Mouse (Mus musculus) G1E (cell line): ENCODE measurements around the gene Dhrs1.

Experiments
- CTCF ChIP-seq: IDR thresholded peaks from 2 replicates; pipeline ENCODE4 v1.5.1; 2012; ENCODE audit warnings: low read depth, low read length, inconsistent platforms, mixed read lengths
- POLR2AphosphoS5 ChIP-seq: IDR thresholded peaks from 2 replicates; pipeline ENCODE4 v1.6.1; 2012; ENCODE audit warnings: low read depth, low read length, inconsistent platforms; ENCODE audit not compliant: insufficient replicate concordance
- TAL1 ChIP-seq: conservative IDR thresholded peaks from 2 replicates; pipeline ENCODE4 v1.6.1; 2012; ENCODE audit warnings: low read depth, low read length, inconsistent platforms, mixed read lengths

DNA sequence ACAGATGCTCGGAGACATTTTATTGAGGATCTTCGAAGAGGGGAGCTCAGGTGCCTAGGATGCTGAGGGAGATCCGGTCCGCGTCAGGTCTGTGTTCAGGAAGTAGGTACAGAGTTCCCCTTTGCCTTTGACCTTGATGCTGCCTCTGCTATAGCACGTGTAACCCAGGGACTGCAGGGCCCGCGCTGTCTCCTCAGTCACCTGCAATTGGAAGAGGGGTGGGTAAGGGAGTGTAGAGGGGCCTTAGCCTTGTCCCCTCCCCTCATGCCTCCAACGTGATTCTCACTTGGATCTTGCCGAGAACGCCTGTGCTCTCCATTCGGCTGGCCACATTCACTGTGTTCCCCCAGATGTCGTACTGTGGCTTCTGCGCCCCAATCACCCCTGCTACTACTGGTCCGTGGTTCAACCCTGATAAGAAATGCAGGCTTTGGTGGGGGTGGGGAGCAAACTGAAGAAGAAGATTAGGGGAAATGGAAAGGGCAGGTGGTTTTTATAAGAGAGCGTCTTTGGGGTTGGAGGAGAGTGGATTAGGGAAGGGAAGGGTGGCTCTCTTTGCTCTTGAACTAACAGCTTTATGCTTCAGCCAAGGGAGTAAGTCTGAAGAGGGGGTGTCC lies 23.7 kb upstream of the Dhrs1 start:
- no peak for TF ChIP-seq CTCF
- peak; percentile 63 for TF ChIP-seq TAL1
- TF ChIP-seq POLR2AphosphoS5 = no peak
